Mouse (Mus musculus): ENCODE measurements around the gene Urb1. TPM values are rescaled to one million over a fixed set of nuclear protein-coding genes. Genes with fewer than 3 reads are reported as not detected.
A peak's percentile ranks its signal among the peaks of the same experiment; 100 is the strongest.

Gene Urb1
- total and polyA plus RNA-seq, 3 experiments: 21.1 to 34.5 (median 29.4) TPM

GRCm38 (mm10) chr16:90798848-90799247, 11.4 kb downstream of the Urb1 start (continued):
- TF ChIP-seq TBP (conservative IDR thresholded peaks at IDR 0.05; ENCODE audit: low read depth, low read length): peak; percentile 88
- no peak for TF ChIP-seq GABPA (IDR thresholded peaks at IDR 0.05; ENCODE audit: insufficient replicate concordance, low read depth, low read length)
- no peak for TF ChIP-seq PAX5 (IDR thresholded peaks at IDR 0.05; ENCODE audit: low read length)
- TF ChIP-seq UBTF (IDR thresholded peaks at IDR 0.05; ENCODE audit: low read depth, low read length): peak; percentile 91
- TF ChIP-seq HCFC1 (IDR thresholded peaks at IDR 0.05; ENCODE audit: low read depth, low read length): no peak
- TF ChIP-seq MEF2A (IDR thresholded peaks at IDR 0.05; ENCODE audit: borderline replicate concordance, low read depth, low read length): peak; percentile 91
- no peak for TF ChIP-seq NELFE (IDR thresholded peaks at IDR 0.05; ENCODE audit: low read depth, low read length)
- TF ChIP-seq ZNF384 (IDR thresholded peaks at IDR 0.05; ENCODE audit: low read depth, low read length): no peak
- TF ChIP-seq POLR2AphosphoS2 (IDR thresholded peaks at IDR 0.05; ENCODE audit: low read depth, low read length): no peak
- no peak for TF ChIP-seq ZC3H11A (IDR thresholded peaks at IDR 0.05; ENCODE audit: low read depth, low read length)
- TF ChIP-seq SIN3A (IDR thresholded peaks at IDR 0.05; ENCODE audit: low read length): peak; percentile 85
- peak; percentile 58; the same call in 1 of the 2 replicates for TF ChIP-seq CHD2 (IDR thresholded peaks at IDR 0.05; ENCODE audit: low read length)
- TF ChIP-seq NRF1 (IDR thresholded peaks at IDR 0.05; ENCODE audit: low read depth, low read length): 0 out of 2 replicates have a peak, but pooled peaks have one; percentile 20

GRCm38 (mm10) chr16:90798446-90798845, 11.8 kb downstream of the Urb1 start:
- Histone ChIP-seq H3K9ac (ENCODE audit: insufficient read depth, low read depth) (no peak overlapping the region), H3K27ac (ENCODE audit: insufficient read depth, low read depth) (peak overlapping the region; percentile 48), H3K27me3 (replicated peaks) (no peaks in the 10 kb centered on the region), H3K4me2 (ENCODE audit: insufficient read depth, low read depth, poor library complexity, severe bottlenecking) (peak overlapping the region; percentile 45), H3K36me3 (replicated peaks in 1 of 2; ENCODE audit: control insufficient read depth in 1 of 2, insufficient read depth in 1 of 2, low read length in 1 of 2) (peaks cover 46 to 95% of the 10 kb centered on the region in 2 experiments), H3K4me3 (replicated peaks in 1 of 3; ENCODE audit: low read depth in 2 of 3, low read length in 2 of 3, poor library complexity in 1 of 3) (peak overlapping the region in 1 of 3 experiments; percentile 5), H3K79me2 (replicated peaks; ENCODE audit: control insufficient read depth, extremely low read depth, insufficient read depth, poor library complexity, severe bottlenecking) (no peaks in the 10 kb centered on the region), H3K9me3 (replicated peaks; ENCODE audit: low read length) (no peaks in the 10 kb centered on the region), H3K4me1 (ENCODE audit: control insufficient read depth in 1 of 2, insufficient read depth in 2 of 2) (peaks cover 11 to 24% of the 10 kb centered on the region in 2 experiments)
- in situ Hi-C loops (cut with MboI; ENCODE audit: low pct_ligation_motif_present, low pct_unique_long_range_greater_than_20kb, low sequenced_read_pairs): no loop called here
- dilution Hi-C loops (cut with MboI; ENCODE audit: extremely low pct_ligation_motif_present, extremely low pct_unique_long_range_greater_than_20kb, low sequenced_read_pairs): no loop called here
- TF ChIP-seq PAX5 (IDR thresholded peaks at IDR 0.05; ENCODE audit: low read length) (no peak), POLR2A (IDR thresholded peaks at IDR 0.05; ENCODE audit: low read depth, low read length) (no peak), KAT2A (IDR thresholded peaks at IDR 0.05; ENCODE audit: insufficient replicate concordance, low read length) (no peak), MAFK (IDR thresholded peaks at IDR 0.05; ENCODE audit: insufficient replicate concordance, low read length) (no peak), NELFE (IDR thresholded peaks at IDR 0.05; ENCODE audit: low read depth, low read length) (no peak), RAD21 (IDR thresholded peaks at IDR 0.05; ENCODE audit: low read depth, low read length) (no peak), ZMIZ1 (IDR thresholded peaks at IDR 0.05; ENCODE audit: low read depth, low read length) (no peak), MAX (IDR thresholded peaks at IDR 0.05; ENCODE audit: low read length) (no peak), MAZ (IDR thresholded peaks at IDR 0.05; ENCODE audit: low read depth, low read length) (no peak), ETS1 (conservative IDR thresholded peaks at IDR 0.05; ENCODE audit: low read depth, low read length) (no peak), HCFC1 (IDR thresholded peaks at IDR 0.05; ENCODE audit: low read depth, low read length) (no peak), USF2 (conservative IDR thresholded peaks at IDR 0.05; ENCODE audit: low read depth, low read length) (no peak)
- no peak for DNase-seq (ENCODE audit: extremely low read depth)

Data from CH12.LX (cell line).